Mouse (Mus musculus) ES-Bruce4 (cell line): Measurements from ENCODE around the gene Mef2b. TPM values are rescaled to one million over a fixed set of nuclear protein-coding genes. Genes with fewer than 3 reads are reported as not detected.
A peak's percentile ranks its signal among the peaks of the same experiment; 100 is the strongest.

Experiments
- H3K27ac ChIP-seq: 2 replicates; pipeline ENCODE4 v1.5.1; 2012; ENCODE audit warnings: low read length, inconsistent platforms; ENCODE audit not compliant: insufficient read depth
- H3K27me3 ChIP-seq: 2 replicates; pipeline ENCODE4 v1.6.1; 2012; ENCODE audit warnings: mild to moderate bottlenecking, low read length, inconsistent platforms; ENCODE audit not compliant: control insufficient read depth, poor library complexity, insufficient read depth, severe bottlenecking
- H3K36me3 ChIP-seq: 2 replicates; pipeline ENCODE4 v1.6.1; 2012; ENCODE audit warnings: inconsistent platforms, mild to moderate bottlenecking, low read length, moderate library complexity; ENCODE audit not compliant: control insufficient read depth, poor library complexity, insufficient read depth, severe bottlenecking
- H3K4me1 ChIP-seq: one replicate; pipeline ENCODE4 v1.8.1; 2011; ENCODE audit warnings: low read length; ENCODE audit not compliant: control insufficient read depth, insufficient read depth
- H3K4me3 ChIP-seq: 2 replicates; pipeline ENCODE4 v1.5.1; 2011; ENCODE audit warnings: low read depth, mild to moderate bottlenecking, low read length
- H3K9ac ChIP-seq: 2 replicates; pipeline ENCODE4 v1.6.1; 2012; ENCODE audit warnings: low read depth, mild to moderate bottlenecking, inconsistent platforms; ENCODE audit not compliant: poor library complexity, severe bottlenecking
- H3K9me3 ChIP-seq: replicated peaks from 2 replicates; pipeline ENCODE4 v1.6.1; 2012; ENCODE audit warnings: mild to moderate bottlenecking, low read length, inconsistent platforms; ENCODE audit not compliant: control insufficient read depth, poor library complexity, insufficient read depth, severe bottlenecking
- CTCF ChIP-seq: IDR thresholded peaks from one replicate; pipeline ENCODE4 v1.8.1; 2011; ENCODE audit warnings: low read depth, low read length
- EP300 ChIP-seq: IDR thresholded peaks from 2 replicates; pipeline ENCODE4 v1.6.1; 2011; ENCODE audit warnings: low read depth, low read length; ENCODE audit not compliant: insufficient read depth
- POLR2A ChIP-seq: IDR thresholded peaks from one replicate; pipeline ENCODE4 v1.8.1; 2011; ENCODE audit warnings: low read length; ENCODE audit not compliant: insufficient read depth
- polyA plus RNA-seq: library from polyadenylated mRNA; stranded (reverse); fragments of >200 nt; gene quantifications from 2 replicates; pipeline ENCODE4 v1.2.4, GENCODE M21; 2011; ENCODE audit warnings: low read depth; ENCODE audit not compliant: missing spikeins, insufficient read depth, insufficient read length

Gene Mef2b
- polyA plus RNA-seq, 1 experiment = 5.8 TPM

- Histone ChIP-seq H3K4me3 (no peak overlapping the region), H3K27me3 (peaks cover 2% of the 10 kb centered on the region; the same call in 1 of the 2 replicates), H3K36me3 (no peaks in the 10 kb centered on the region), H3K4me1 (no peaks in the 10 kb centered on the region), H3K9me3 (no peaks in the 10 kb centered on the region), H3K27ac (no peak overlapping the region), H3K9ac (no peak overlapping the region)
- no peak for TF ChIP-seq EP300
- no peak for TF ChIP-seq POLR2A
- no peak for TF ChIP-seq CTCF
Observed at GRCm38 (mm10) chr8:70118726-70119700, 20.5 kb upstream of the Mef2b start.

GRCm38 (mm10) chr8:70120667-70121066 lies 18.8 kb upstream of the Mef2b start, which contains the start of gene Ncan:
Ncan (minus strand) TSS chr8:70120873.
- Histone ChIP-seq H3K9me3 (no peaks in the 10 kb centered on the region), H3K36me3 (no peaks in the 10 kb centered on the region), H3K27me3 (peaks cover 2% of the 10 kb centered on the region; the same call in 1 of the 2 replicates), H3K27ac (no peak within 1 kb of the TSS), H3K4me1 (no peaks in the 10 kb centered on the region), H3K9ac (peak within 1 kb of the TSS; percentile 16), H3K4me3 (peak within 1 kb of the TSS; percentile 8; the same call in 1 of the 2 replicates)
- TF ChIP-seq EP300 = no peak
- peak; percentile 48 for TF ChIP-seq POLR2A
- TF ChIP-seq CTCF = no peak

GRCm38 (mm10) chr8:70122863-70123262 lies 16.6 kb upstream of the Mef2b start:
- no peaks in the 10 kb centered on the region for H3K9me3 ChIP-seq

GRCm38 (mm10) chr8:70124992-70125391 lies 14.5 kb upstream of the Mef2b start:
- H3K27ac ChIP-seq = no peak overlapping the region
- H3K9me3 ChIP-seq = no peaks in the 10 kb centered on the region
- no peak overlapping the region for H3K4me3 ChIP-seq
- peaks cover 3% of the 10 kb centered on the region for H3K4me1 ChIP-seq
- no peak overlapping the region for H3K9ac ChIP-seq
- H3K27me3 ChIP-seq = no peaks in the 10 kb centered on the region
- no peaks in the 10 kb centered on the region for H3K36me3 ChIP-seq
- TF ChIP-seq POLR2A (no peak), EP300 (no peak), CTCF (no peak)

More at GRCm38 (mm10) chr8:70122863-70123262, 16.6 kb upstream of the Mef2b start:
- Histone ChIP-seq H3K27ac (no peak overlapping the region), H3K36me3 (no peaks in the 10 kb centered on the region), H3K4me1 (no peaks in the 10 kb centered on the region), H3K27me3 (peaks cover 1% of the 10 kb centered on the region; the same call in 1 of the 2 replicates), H3K4me3 (no peak overlapping the region), H3K9ac (no peak overlapping the region)
- TF ChIP-seq POLR2A = no peak
- TF ChIP-seq CTCF = peak; percentile 59
- TF ChIP-seq EP300 = no peak

- Histone ChIP-seq H3K27ac (no peak overlapping the region), H3K9me3 (no peaks in the 10 kb centered on the region), H3K4me3 (no peak overlapping the region), H3K4me1 (peaks cover 6% of the 10 kb centered on the region), H3K9ac (no peak overlapping the region), H3K36me3 (peaks cover 8% of the 10 kb centered on the region), H3K27me3 (no peaks in the 10 kb centered on the region)
- no peak for TF ChIP-seq EP300
- TF ChIP-seq CTCF = no peak
- no peak for TF ChIP-seq POLR2A
Observed at GRCm38 (mm10) chr8:70128435-70128834, 11.1 kb upstream of the Mef2b start.
